Mouse (Mus musculus) spleen, adult 2 months (tissue): ENCODE data around the gene Gm4763.
"Not testable (repeated sequence)": the region's sequence is repeated elsewhere in the genome, so short reads cannot be mapped to it uniquely, and the experiment has no call there.

Experiments
- CTCF ChIP-seq: fragments of 200-500 bp; IDR thresholded peaks from 2 replicates; pipeline ENCODE4 v1.5.1; 2011; ENCODE audit warnings: mild to moderate bottlenecking, inconsistent platforms; ENCODE audit not compliant: insufficient read depth, insufficient read length, insufficient replicate concordance; ENCODE audit errors: extremely low read depth
- POLR2A ChIP-seq: fragments of 200-500 bp; IDR thresholded peaks from 2 replicates; pipeline ENCODE4 v1.6.1; 2011; ENCODE audit warnings: low read depth, low read length, inconsistent platforms

GRCm38 (mm10) chr7:24702841-24703240, 23.9 kb downstream of the Gm4763 start:
- TF ChIP-seq POLR2A, CTCF: not testable (repeated sequence)
